Mouse (Mus musculus) megakaryocyte, adult 5-6 weeks (primary cell): Measurements from ENCODE around the gene Arl8a. TPM values are rescaled to one million over a fixed set of nuclear protein-coding genes. Genes with fewer than 3 reads are reported as not detected.

Experiments used
- ATAC-seq: 2 replicates; pipeline ENCODE4 v1.8.0; 2016; ENCODE audit warnings: mild to moderate bottlenecking, inconsistent platforms; ENCODE audit not compliant: poor library complexity, severe bottlenecking
- total RNA-seq, 2 experiments: library from RNA; stranded (forward) in 1 of 2; stranded (reverse) in 1 of 2; fragments of 153-499, 151-499 nt in 1 of 2; fragments of 221-1000, 200-1000 nt in 1 of 2; gene quantifications; 2 replicates each; pipeline versions ENCODE4 v1.2.3 to v1.2.4; 2015 to 2017

Gene Arl8a
- total RNA-seq, 2 experiments from 2014 or later = 37.1 to 83.3 TPM

GRCm38 (mm10) chr1:135195907-135196440 lies 49.4 kb downstream of the Arl8a start:
- ATAC-seq = no peak

GRCm38 (mm10) chr1:135198412-135198811 lies 51.8 kb downstream of the Arl8a start:
- no peak for ATAC-seq

GRCm38 (mm10) chr1:135199014-135199819 lies 52.6 kb downstream of the Arl8a start:
- no peak for ATAC-seq

GRCm38 (mm10) chr1:135200400-135200799 lies 53.8 kb downstream of the Arl8a start:
- ATAC-seq = no peak

- ATAC-seq = peak; percentile 40; the same call in 1 of the 2 replicates
These were observed 57.8 kb downstream of the Arl8a start for GRCm38 (mm10) chr1:135204196-135205126.

- ATAC-seq = no peak
These were observed 58.6 kb downstream of the Arl8a start for GRCm38 (mm10) chr1:135205257-135205656.

Other genes with a start within 250 kb of the Arl8a start
- 3.7 and 5.0 TPM in 2 replicates for gene Ppp1r12b, start 190.9 kb upstream of the Arl8a start, total RNA-seq (2015)
- gene Ppp1r12b, start 190.9 kb upstream of the Arl8a start, total RNA-seq (2017) = 4.4 and 4.6 TPM in 2 replicates
- gene Ube2t, start 184.3 kb upstream of the Arl8a start, total RNA-seq (2015) = 49.0 and 58.0 TPM in 2 replicates
- gene Ube2t, start 184.3 kb upstream of the Arl8a start, total RNA-seq (2017) = 15.6 and 16.3 TPM in 2 replicates
- not detected in 2 replicates for gene Lgr6, start 41.5 kb upstream of the Arl8a start, total RNA-seq (2015)
- not detected in 2 replicates for gene Lgr6, start 41.5 kb upstream of the Arl8a start, total RNA-seq (2017)
- 25.5 and 29.5 TPM in 2 replicates for gene Ptpn7, start 14.1 kb upstream of the Arl8a start, total RNA-seq (2015)
- 49.7 and 54.2 TPM in 2 replicates for gene Ptpn7, start 14.1 kb upstream of the Arl8a start, total RNA-seq (2017)
- not detected in 2 replicates for gene Gpr37l1, start 20.9 kb downstream of the Arl8a start, total RNA-seq (2015)
- not detected in 2 replicates for gene Gpr37l1, start 20.9 kb downstream of the Arl8a start, total RNA-seq (2017)
- not detected in 2 replicates for gene Elf3, start 111.7 kb downstream of the Arl8a start, total RNA-seq (2015)
- gene Elf3, start 111.7 kb downstream of the Arl8a start, total RNA-seq (2017) = not detected in 2 replicates
- 127 TPM in 2 replicates for gene Rnpep, start 137.3 kb downstream of the Arl8a start, total RNA-seq (2015)
- gene Rnpep, start 137.3 kb downstream of the Arl8a start, total RNA-seq (2017) = 118 and 122 TPM in 2 replicates
- gene Timm17a, start 167.0 kb downstream of the Arl8a start, total RNA-seq (2015) = 55.0 and 67.3 TPM in 2 replicates
- gene Timm17a, start 167.0 kb downstream of the Arl8a start, total RNA-seq (2017) = 14.1 and 20.0 TPM in 2 replicates
- not detected in 2 replicates for gene Lmod1, start 178.0 kb downstream of the Arl8a start, total RNA-seq (2015)
- gene Lmod1, start 178.0 kb downstream of the Arl8a start, total RNA-seq (2017) = not detected in 2 replicates
- not detected in 2 replicates for gene Shisa4, start 228.4 kb downstream of the Arl8a start, total RNA-seq (2015)
- gene Shisa4, start 228.4 kb downstream of the Arl8a start, total RNA-seq (2017) = 0.53 TPM in 1 of 2 replicates, not detected in the other